Mouse (Mus musculus): ENCODE results near the gene Lgr5.

Lgr5 gene

GRCm38 (mm10) chr10:115492956-115493777 is 94.4 kb downstream of the Lgr5 start:
- DNase-seq, result no peak

GRCm38 (mm10) chr10:115491803-115492510 is 95.6 kb downstream of the Lgr5 start:
- no peak for DNase-seq

DNA sequence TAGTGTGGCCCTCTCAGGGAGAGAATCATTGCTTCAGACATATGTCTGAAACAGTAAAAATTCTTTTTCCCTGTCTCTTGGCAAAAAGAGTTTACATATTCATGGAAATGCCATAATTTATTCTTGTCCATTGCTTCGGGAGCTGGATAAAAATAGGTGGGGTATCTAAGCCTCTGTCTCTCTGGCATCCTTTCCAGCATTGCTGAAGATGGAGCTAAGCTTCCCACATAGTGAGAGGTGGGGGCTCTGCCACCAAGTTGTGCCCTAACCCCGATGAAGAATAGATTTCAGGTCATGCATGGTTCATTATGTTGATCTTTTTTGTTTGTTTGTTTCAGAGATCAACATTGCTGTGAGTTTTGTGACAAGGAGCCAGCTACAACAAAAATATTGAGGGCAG is 102.0 kb downstream of the Lgr5 start:
- DNase-seq, result no peak

DNA sequence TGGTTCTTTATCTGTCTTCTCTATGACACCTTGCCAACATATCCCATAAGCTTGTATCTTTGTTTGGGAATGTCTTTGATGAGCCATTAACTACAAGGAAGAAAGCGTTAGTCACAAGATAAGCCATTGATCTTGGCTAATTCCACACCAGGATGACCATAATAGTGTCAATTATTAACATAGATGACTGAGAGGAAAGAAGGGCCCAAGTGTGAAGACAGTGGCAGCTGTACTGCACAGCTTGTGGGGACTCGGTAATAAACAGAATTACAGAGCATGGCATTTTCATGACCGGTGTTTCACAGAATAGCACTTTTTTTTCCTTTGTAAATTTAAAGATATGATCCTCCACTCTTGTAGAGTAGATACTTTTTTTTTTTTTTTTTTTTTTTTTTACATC is 102.9 kb downstream of the Lgr5 start:
- DNase-seq, result no peak

DNA sequence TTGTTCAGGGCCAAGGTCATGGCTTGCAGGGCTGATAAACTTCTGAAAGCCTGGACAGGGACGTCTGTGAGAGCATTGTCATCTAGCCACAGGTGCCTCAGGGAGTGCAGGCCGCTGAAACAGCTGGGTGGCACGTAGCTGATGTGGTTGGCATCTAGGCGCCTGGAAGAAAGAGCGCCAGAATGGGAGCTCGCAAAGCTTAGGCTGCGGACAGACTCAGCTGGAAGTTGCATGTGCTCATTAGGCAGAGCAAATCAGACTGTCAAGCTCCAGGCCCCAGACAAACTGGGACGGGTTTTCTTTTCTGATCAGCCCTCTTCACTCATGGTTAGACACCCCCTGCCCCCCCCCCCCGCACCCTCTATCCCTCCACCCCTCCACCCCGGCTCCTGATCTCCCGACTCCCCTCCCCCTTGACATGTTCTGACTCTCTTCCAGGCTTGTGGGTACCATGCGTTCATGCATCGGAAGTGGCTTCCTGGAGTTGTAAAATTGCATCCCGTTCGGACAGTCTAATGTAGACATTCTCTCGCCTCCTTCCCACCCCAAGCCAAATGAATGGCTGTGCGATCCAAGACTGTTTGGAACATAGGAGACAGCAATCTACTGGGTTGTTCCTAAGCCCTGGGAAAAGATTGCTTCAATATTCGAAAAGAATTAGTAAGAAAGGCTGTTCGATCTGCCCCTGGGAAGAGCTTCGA is 109.0 kb downstream of the Lgr5 start:
- no peak for DNase-seq

- no peak for DNase-seq
Measured at GRCm38 (mm10) chr10:115476506-115476905, 111.1 kb downstream of the Lgr5 start.

DNA sequence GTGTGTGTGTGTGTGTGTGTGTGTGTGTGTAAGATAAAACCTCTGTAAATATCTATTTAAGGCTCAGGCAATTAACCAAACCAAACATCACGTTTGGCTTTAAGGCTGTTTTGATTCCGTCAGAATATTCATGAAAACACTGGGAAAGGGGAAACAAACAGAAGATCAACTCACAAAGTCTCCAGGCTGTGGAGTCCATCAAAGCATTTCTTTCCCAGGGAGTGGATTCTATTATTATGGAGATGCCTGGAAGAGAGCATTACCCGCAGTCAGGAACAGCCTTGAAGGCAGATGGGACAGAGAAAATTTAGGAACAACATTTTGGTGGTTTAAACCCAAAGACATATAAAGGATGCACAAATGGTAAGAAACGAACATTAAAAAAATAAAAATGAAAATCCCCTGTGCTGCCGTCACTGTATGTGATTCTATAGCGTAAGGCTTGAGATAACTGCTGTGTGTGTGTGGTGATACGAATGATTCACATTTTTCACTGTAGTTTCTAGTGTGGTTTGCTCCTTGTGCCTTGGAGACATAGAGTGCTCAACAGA is 112.5 kb downstream of the Lgr5 start:
- no peak for DNase-seq

- DNase-seq, result no peak
Measured at GRCm38 (mm10) chr10:115473213-115473961, 114.2 kb downstream of the Lgr5 start.

DNA sequence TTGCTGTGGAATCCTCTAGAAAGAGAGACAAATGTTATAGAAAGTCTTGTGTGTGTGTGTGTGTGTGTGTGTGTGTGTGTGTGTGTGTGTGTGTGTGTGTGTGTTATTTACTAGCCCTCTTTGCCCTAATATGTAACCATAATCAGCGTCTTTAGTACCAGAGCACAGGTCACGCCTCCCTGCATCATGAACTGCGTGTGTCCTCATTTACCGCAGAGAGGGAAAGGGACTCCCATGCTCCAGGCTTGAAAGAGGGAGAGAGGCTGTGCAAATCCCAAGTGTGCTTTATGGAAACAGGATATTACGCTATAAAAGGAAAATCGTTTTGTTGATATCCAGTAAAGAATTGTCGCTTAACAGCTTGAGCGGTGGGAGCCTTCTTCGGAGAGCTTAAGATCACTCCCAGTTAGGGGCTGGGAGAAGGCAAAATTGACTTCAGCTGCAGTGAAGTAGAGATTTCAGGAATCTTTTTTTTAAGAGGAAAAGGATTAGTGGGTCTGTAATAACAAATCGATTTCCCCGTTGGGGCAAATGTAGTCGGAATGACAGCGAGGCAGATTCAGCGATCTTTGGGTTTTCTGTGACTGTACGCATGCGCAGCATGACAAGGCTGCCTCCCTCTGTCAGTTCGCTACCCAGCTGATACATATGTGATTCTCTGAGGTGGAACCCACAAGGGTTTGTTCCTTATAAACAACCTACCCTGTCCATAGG is 116.8 kb downstream of the Lgr5 start:
- DNase-seq, result no peak

GRCm38 (mm10) chr10:115469040-115469439 is 118.5 kb downstream of the Lgr5 start:
- DNase-seq, result no peak

GRCm38 (mm10) chr10:115468632-115469031 is 118.9 kb downstream of the Lgr5 start:
- no peak for DNase-seq

- no peak for DNase-seq
Measured at GRCm38 (mm10) chr10:115467985-115468384, 119.6 kb downstream of the Lgr5 start.

- DNase-seq, result no peak
Measured at GRCm38 (mm10) chr10:115465778-115466177, 121.8 kb downstream of the Lgr5 start.

DNA sequence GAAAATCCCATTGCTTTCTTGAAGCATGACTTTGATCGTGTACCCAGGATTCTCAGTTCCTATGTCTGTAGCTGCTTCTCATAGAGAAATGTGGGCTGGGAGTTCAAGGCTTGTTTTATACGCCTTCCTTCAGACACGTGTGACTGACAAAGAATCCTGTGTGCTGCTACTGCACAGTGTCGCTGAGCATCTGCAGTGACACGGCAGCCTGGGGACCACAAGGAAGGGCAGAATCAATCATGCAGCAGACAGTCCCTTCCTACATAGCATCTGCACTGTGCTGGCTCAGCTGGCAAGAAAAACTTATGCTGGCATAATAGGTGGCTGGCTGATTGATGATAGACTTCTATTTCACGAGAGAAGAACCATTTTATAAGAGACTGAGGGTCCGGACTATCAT is 122.5 kb downstream of the Lgr5 start:
- DNase-seq, result no peak

- no peak for DNase-seq
Measured at GRCm38 (mm10) chr10:115462646-115463045, 124.9 kb downstream of the Lgr5 start.

DNA sequence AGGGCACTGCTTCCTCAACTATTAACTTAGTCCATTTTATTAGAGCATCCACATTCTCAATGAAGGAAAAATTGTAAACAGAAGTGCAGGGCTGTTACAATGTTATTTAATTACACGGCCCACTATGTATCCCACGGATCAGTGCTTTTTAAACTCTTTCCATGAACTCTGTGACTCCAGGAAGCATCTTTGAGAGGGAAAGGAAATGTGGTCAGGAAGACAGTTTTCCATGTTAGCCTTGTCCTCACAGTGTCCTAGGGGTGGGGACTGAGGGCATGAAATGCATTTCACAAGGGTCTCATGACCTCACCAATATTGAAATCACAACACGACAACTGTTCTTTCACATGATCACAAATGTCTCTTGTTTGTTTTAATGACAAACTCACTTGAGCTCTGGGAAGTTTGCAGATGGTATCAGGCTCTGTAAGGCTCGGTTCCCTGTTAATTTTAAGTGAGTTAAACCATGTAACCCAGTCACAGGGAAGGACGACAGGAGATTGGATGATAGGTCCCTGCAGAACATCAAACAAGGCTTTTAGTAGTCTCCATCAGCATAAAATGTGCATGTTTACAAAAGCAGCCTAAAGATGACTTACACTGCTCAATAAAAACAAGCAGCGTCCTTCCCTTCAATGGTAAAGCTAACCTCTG is 130.1 kb downstream of the Lgr5 start:
- DNase-seq, result no peak

DNA sequence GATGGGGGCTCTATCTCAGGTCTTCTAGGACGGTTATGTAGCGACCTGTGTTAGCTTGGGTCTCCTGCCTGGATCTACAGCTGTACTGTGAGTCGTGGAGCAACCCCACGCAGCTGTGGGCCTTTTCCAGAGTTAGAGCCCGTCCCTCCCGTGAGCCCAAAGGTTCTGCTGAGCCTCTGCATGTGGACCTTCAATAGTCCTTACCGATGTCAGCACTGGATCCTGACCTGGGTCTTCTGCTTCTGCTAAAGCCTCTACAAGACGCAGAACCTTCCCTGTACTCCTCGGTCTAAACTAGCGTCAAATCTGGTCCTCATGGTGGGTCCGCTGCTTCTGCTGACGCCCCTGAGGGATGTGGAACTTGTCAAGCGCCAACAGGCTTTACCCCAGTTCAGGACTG is 139.0 kb downstream of the Lgr5 start:
- DNase-seq, result no peak

- DNase-seq, result no peak
Measured at GRCm38 (mm10) chr10:115437286-115437685, 150.3 kb downstream of the Lgr5 start.

- DNase-seq, result no peak
Measured at GRCm38 (mm10) chr10:115425351-115425750, 162.2 kb downstream of the Lgr5 start.

DNA sequence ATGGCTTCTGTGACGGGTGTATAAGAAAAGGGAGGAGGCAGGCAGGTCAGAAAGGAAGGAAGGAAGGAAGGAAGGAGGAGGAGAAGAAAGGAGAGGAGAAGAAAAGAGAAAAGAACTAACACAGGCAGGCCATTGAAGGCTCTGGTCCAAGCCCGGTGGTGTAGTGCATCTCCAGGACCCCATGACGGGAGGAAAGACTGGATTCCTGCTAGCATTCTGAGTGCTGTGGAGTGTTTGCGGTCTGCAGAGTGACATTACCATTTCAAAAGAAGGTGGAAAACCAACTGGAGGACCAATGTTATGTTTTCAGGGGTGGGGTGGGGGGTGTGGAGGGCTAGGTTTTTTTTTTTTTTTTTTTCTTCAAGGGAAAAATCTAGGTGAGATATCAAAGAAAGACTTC is 165.6 kb downstream of the Lgr5 start:
- no peak for DNase-seq

GRCm38 (mm10) chr10:115414056-115414455 is 173.5 kb downstream of the Lgr5 start:
- DNase-seq, result no peak

Measured in kidney, adult 9 months (tissue).